Mouse (Mus musculus) heart, adult 2 months (tissue): ENCODE results near the gene Kbtbd12.

Source experiments
- CTCF ChIP-seq: fragments of 200-600 bp; IDR thresholded peaks from 2 replicates; pipeline ENCODE4 v1.8.1; 2022; ENCODE audit warnings: antibody characterized with exemption, mild to moderate bottlenecking, moderate library complexity
- EP300 ChIP-seq: fragments of 200-500 bp; IDR thresholded peaks from 2 replicates; pipeline ENCODE4 v1.6.1; 2011; ENCODE audit warnings: low read depth, low read length, control low read depth; ENCODE audit not compliant: insufficient read depth
- POLR2A ChIP-seq: fragments of 200-500 bp; IDR thresholded peaks from 2 replicates; pipeline ENCODE4 v1.6.1; 2011; ENCODE audit warnings: mild to moderate bottlenecking, low read depth, low read length, control low read depth; ENCODE audit not compliant: insufficient read depth

DNA sequence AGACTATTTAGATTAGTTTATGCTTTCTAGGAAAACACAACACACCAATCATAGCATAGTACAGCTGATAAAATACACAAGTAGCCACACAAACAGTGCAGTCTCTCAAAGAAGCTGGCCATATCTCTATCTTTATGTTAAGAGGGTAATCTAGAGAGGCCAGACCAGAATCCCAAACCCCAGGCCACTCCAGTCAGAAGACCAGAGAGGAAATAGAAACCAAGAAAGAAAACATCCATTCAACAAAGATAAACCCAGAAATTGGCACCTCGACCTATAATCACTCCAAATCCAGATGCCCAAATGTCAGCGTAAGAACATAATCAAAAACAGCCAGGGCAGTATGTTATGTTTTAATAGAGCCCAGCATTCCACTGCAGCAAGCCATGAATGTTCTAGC, 41.6 kb downstream of the Kbtbd12 start:
- TF ChIP-seq CTCF (no peak), POLR2A (no peak), EP300 (no peak)
